Mouse (Mus musculus) monocyte, adult 5-6 weeks (primary cell): ENCODE results near the gene Rpl3. TPM values are rescaled to one million over a fixed set of nuclear protein-coding genes. Genes with fewer than 3 reads are reported as not detected.

Experiments
- ATAC-seq: fragments of 153-309, 156-312 bp; replicated peaks from 2 replicates; pipeline ENCODE4 v1.8.0; 2017; ENCODE audit warnings: mild to moderate bottlenecking; ENCODE audit not compliant: low TSS enrichment, insufficient number of reproducible peaks, severe bottlenecking, poor library complexity, low FRiP score
- total RNA-seq: library from RNA; stranded (forward); fragments of 200-1000, 200-491, 200-594 nt; gene quantifications from 3 replicates; pipeline ENCODE4 v1.2.3, GENCODE M21; 2017

The Rpl3 gene
- total RNA-seq, 1 experiment from 2014 or later, result 1,501 TPM

- no peak for ATAC-seq
These were observed 16.3 kb downstream of the Rpl3 start for GRCm38 (mm10) chr15:80075374-80075694.

- peak; percentile 59 for ATAC-seq
These were observed 16.9 kb downstream of the Rpl3 start for GRCm38 (mm10) chr15:80074663-80075373.

GRCm38 (mm10) chr15:80073256-80073621 is 18.4 kb downstream of the Rpl3 start:
- ATAC-seq, result no peak

GRCm38 (mm10) chr15:80072579-80073255 is 19.0 kb downstream of the Rpl3 start:
- ATAC-seq, result no peak

GRCm38 (mm10) chr15:80071951-80072437 is 19.7 kb downstream of the Rpl3 start:
- ATAC-seq, result peak; percentile 22; the same call in 1 of the 2 replicates

GRCm38 (mm10) chr15:80070095-80070644 is 21.5 kb downstream of the Rpl3 start:
- ATAC-seq, result no peak

GRCm38 (mm10) chr15:80069171-80069570 is 22.5 kb downstream of the Rpl3 start:
- ATAC-seq, result no peak

- ATAC-seq, result no peak
These were observed 25.1 kb downstream of the Rpl3 start for GRCm38 (mm10) chr15:80066538-80066937.

- no peak for ATAC-seq
These were observed 26.3 kb downstream of the Rpl3 start for GRCm38 (mm10) chr15:80065414-80065813.

GRCm38 (mm10) chr15:80064965-80065364 is 26.7 kb downstream of the Rpl3 start:
- ATAC-seq, result no peak

- no peak for ATAC-seq
These were observed 28.8 kb downstream of the Rpl3 start for GRCm38 (mm10) chr15:80062821-80063220.

GRCm38 (mm10) chr15:80062339-80062738 is 29.3 kb downstream of the Rpl3 start:
- ATAC-seq, result no peak

- ATAC-seq, result no peak
These were observed 30.6 kb downstream of the Rpl3 start for GRCm38 (mm10) chr15:80061071-80061550.

- no peak for ATAC-seq
These were observed 31.2 kb downstream of the Rpl3 start for GRCm38 (mm10) chr15:80060356-80061070.

GRCm38 (mm10) chr15:80059606-80060005 is 32.1 kb downstream of the Rpl3 start:
- ATAC-seq, result no peak

GRCm38 (mm10) chr15:80058151-80058550 is 33.5 kb downstream of the Rpl3 start:
- ATAC-seq, result no peak

GRCm38 (mm10) chr15:80054034-80054710 is 37.5 kb downstream of the Rpl3 start:
- ATAC-seq, result peak; percentile 86

GRCm38 (mm10) chr15:80053381-80054033 is 38.2 kb downstream of the Rpl3 start:
- no peak for ATAC-seq
